Mouse (Mus musculus): ENCODE results near the gene Sec61b. TPM values are rescaled to one million over a fixed set of nuclear protein-coding genes. Genes with fewer than 3 reads are reported as not detected.
A peak's percentile ranks its signal among the peaks of the same experiment; 100 is the strongest.

The Sec61b gene
- polyA plus RNA-seq, 1 experiment from 2014 or later = 441 TPM

- no peak overlapping the region for H3K4me3 ChIP-seq (replicated peaks)
- no peak for ATAC-seq (ENCODE audit: insufficient number of reproducible peaks, insufficient read depth, low FRiP score, low TSS enrichment, low read depth)
- no peak overlapping the region for H3K9ac ChIP-seq (replicated peaks)
- H3K27ac ChIP-seq = no peak overlapping the region
- WGBS = 85% methylated on average over 11 of the region's 11 CpGs
- no peaks in the 10 kb centered on the region for H3K36me3 ChIP-seq
- peaks cover 24% of the 10 kb centered on the region; the same call in 1 of the 2 replicates for H3K27me3 ChIP-seq
- no peak overlapping the region for H3K4me2 ChIP-seq
- H3K9me3 ChIP-seq = no peaks in the 10 kb centered on the region
- H3K4me1 ChIP-seq (replicated peaks) = peaks cover 19% of the 10 kb centered on the region
These were observed 33.5 kb upstream of the Sec61b start for GRCm38 (mm10) chr4:47440951-47441350.

- 84% methylated on average over 3 of the region's 3 CpGs for WGBS
- ATAC-seq (ENCODE audit: insufficient number of reproducible peaks, insufficient read depth, low FRiP score, low TSS enrichment, low read depth) = no peak
- no peaks in the 10 kb centered on the region for H3K9me3 ChIP-seq
- H3K4me1 ChIP-seq (replicated peaks) = 0 out of 2 replicates have a peak, but pooled peaks cover 4% of the 10 kb centered on the region
- no peak overlapping the region for H3K4me2 ChIP-seq
- H3K9ac ChIP-seq (replicated peaks) = no peak overlapping the region
- H3K27me3 ChIP-seq = peaks cover 11% of the 10 kb centered on the region; the same call in 1 of the 2 replicates
- no peak overlapping the region for H3K4me3 ChIP-seq (replicated peaks)
- no peaks in the 10 kb centered on the region for H3K36me3 ChIP-seq
- H3K27ac ChIP-seq = no peak overlapping the region
These were observed 25.9 kb upstream of the Sec61b start for GRCm38 (mm10) chr4:47448526-47448925.

- no peaks in the 10 kb centered on the region for H3K36me3 ChIP-seq
- H3K4me2 ChIP-seq = no peak overlapping the region
- no peak for ATAC-seq (ENCODE audit: insufficient number of reproducible peaks, insufficient read depth, low FRiP score, low TSS enrichment, low read depth)
- H3K27ac ChIP-seq = no peak overlapping the region
- WGBS = 54% methylated on average over 5 of the region's 5 CpGs
- H3K4me3 ChIP-seq (replicated peaks) = no peak overlapping the region
- H3K27me3 ChIP-seq = peaks cover 11% of the 10 kb centered on the region; the same call in 1 of the 2 replicates
- H3K9me3 ChIP-seq = no peaks in the 10 kb centered on the region
- H3K9ac ChIP-seq (replicated peaks) = no peak overlapping the region
- H3K4me1 ChIP-seq (replicated peaks) = 0 out of 2 replicates have a peak, but pooled peaks cover 4% of the 10 kb centered on the region
These were observed 25.3 kb upstream of the Sec61b start for GRCm38 (mm10) chr4:47449116-47449515.

GRCm38 (mm10) chr4:47449586-47450522 is 24.6 kb upstream of the Sec61b start:
- Histone ChIP-seq H3K4me1 (replicated peaks) (0 out of 2 replicates have a peak, but pooled peaks cover 4% of the 10 kb centered on the region), H3K36me3 (no peaks in the 10 kb centered on the region), H3K9ac (replicated peaks) (no peak overlapping the region), H3K4me2 (no peak overlapping the region), H3K27me3 (peaks cover 11% of the 10 kb centered on the region; the same call in 1 of the 2 replicates), H3K4me3 (replicated peaks) (no peak overlapping the region), H3K27ac (no peak overlapping the region), H3K9me3 (no peaks in the 10 kb centered on the region)
- WGBS = 34% methylated on average over 18 of the region's 18 CpGs
- no peak for ATAC-seq (ENCODE audit: insufficient number of reproducible peaks, insufficient read depth, low FRiP score, low TSS enrichment, low read depth)

- Histone ChIP-seq H3K27me3 (no peaks in the 10 kb centered on the region), H3K4me3 (replicated peaks) (no peak overlapping the region), H3K4me1 (replicated peaks) (no peaks in the 10 kb centered on the region), H3K4me2 (no peak overlapping the region), H3K9ac (replicated peaks) (no peak overlapping the region), H3K36me3 (peaks cover 62% of the 10 kb centered on the region), H3K9me3 (peaks cover 20% of the 10 kb centered on the region; the same call in 1 of the 2 replicates), H3K27ac (no peak overlapping the region)
- ATAC-seq (ENCODE audit: insufficient number of reproducible peaks, insufficient read depth, low FRiP score, low TSS enrichment, low read depth) = no peak
- WGBS = 81% methylated on average over 2 of the region's 2 CpGs
These were observed 7.3 kb upstream of the Sec61b start for GRCm38 (mm10) chr4:47467196-47467595.

- peak overlapping the region; percentile 73 for H3K4me2 ChIP-seq
- peak overlapping the region; percentile 98 for H3K27ac ChIP-seq
- H3K4me3 ChIP-seq (replicated peaks) = peak overlapping the region; percentile 76
- peaks cover 9% of the 10 kb centered on the region; the same call in 1 of the 2 replicates for H3K9me3 ChIP-seq
- peaks cover 60% of the 10 kb centered on the region for H3K36me3 ChIP-seq
- H3K4me1 ChIP-seq (replicated peaks) = peaks cover 21% of the 10 kb centered on the region
- ATAC-seq (ENCODE audit: insufficient number of reproducible peaks, insufficient read depth, low FRiP score, low TSS enrichment, low read depth) = no peak
- WGBS = 2% methylated on average over 12 of the region's 14 CpGs
- H3K9ac ChIP-seq (replicated peaks) = peak overlapping the region; percentile 84
- no peaks in the 10 kb centered on the region for H3K27me3 ChIP-seq
These were observed 881 bp upstream of the Sec61b start for GRCm38 (mm10) chr4:47473586-47473967.

- H3K27me3 ChIP-seq = no peaks in the 10 kb centered on the region
- peaks cover 59% of the 10 kb centered on the region for H3K36me3 ChIP-seq
- H3K4me1 ChIP-seq (replicated peaks) = peaks cover 21% of the 10 kb centered on the region
- peak overlapping the region; percentile 84 for H3K9ac ChIP-seq (replicated peaks)
- peak overlapping the region; percentile 76 for H3K4me3 ChIP-seq (replicated peaks)
- no peak for ATAC-seq (ENCODE audit: insufficient number of reproducible peaks, insufficient read depth, low FRiP score, low TSS enrichment, low read depth)
- WGBS = 13% methylated on average over 31 of the region's 31 CpGs
- H3K27ac ChIP-seq = peak overlapping the region; percentile 98
- H3K9me3 ChIP-seq = 0 out of 2 replicates have a peak, but pooled peaks cover 4% of the 10 kb centered on the region
- H3K4me2 ChIP-seq = peak overlapping the region; percentile 73
These were observed 529 bp downstream of the Sec61b start for GRCm38 (mm10) chr4:47474730-47475643.

GRCm38 (mm10) chr4:47477539-47477938 is 3.1 kb downstream of the Sec61b start:
- Histone ChIP-seq H3K27me3 (no peaks in the 10 kb centered on the region), H3K27ac (no peak overlapping the region), H3K36me3 (peaks cover 59% of the 10 kb centered on the region), H3K4me1 (replicated peaks) (peaks cover 21% of the 10 kb centered on the region), H3K9me3 (no peaks in the 10 kb centered on the region), H3K4me3 (replicated peaks) (no peak overlapping the region), H3K9ac (replicated peaks) (no peak overlapping the region), H3K4me2 (no peak overlapping the region)
- no peak for ATAC-seq (ENCODE audit: insufficient number of reproducible peaks, insufficient read depth, low FRiP score, low TSS enrichment, low read depth)
- WGBS = 92% methylated on average over 6 of the region's 6 CpGs

GRCm38 (mm10) chr4:47480095-47480494 is 5.6 kb downstream of the Sec61b start:
- peaks cover 76% of the 10 kb centered on the region for H3K36me3 ChIP-seq
- no peak overlapping the region for H3K27ac ChIP-seq
- WGBS = 90% methylated on average over 13 of the region's 13 CpGs
- H3K4me3 ChIP-seq (replicated peaks) = no peak overlapping the region
- H3K9me3 ChIP-seq = no peaks in the 10 kb centered on the region
- no peak overlapping the region for H3K9ac ChIP-seq (replicated peaks)
- H3K27me3 ChIP-seq = no peaks in the 10 kb centered on the region
- no peak overlapping the region for H3K4me2 ChIP-seq
- H3K4me1 ChIP-seq (replicated peaks) = peaks cover 13% of the 10 kb centered on the region
- ATAC-seq (ENCODE audit: insufficient number of reproducible peaks, insufficient read depth, low FRiP score, low TSS enrichment, low read depth) = no peak

- Histone ChIP-seq H3K9ac (replicated peaks) (no peak overlapping the region), H3K27me3 (no peaks in the 10 kb centered on the region), H3K9me3 (no peaks in the 10 kb centered on the region), H3K36me3 (peaks cover 76% of the 10 kb centered on the region), H3K4me2 (no peak overlapping the region), H3K27ac (no peak overlapping the region), H3K4me1 (replicated peaks) (peaks cover 9% of the 10 kb centered on the region), H3K4me3 (replicated peaks) (no peak overlapping the region)
- no peak for ATAC-seq (ENCODE audit: insufficient number of reproducible peaks, insufficient read depth, low FRiP score, low TSS enrichment, low read depth)
- 92% methylated on average over 9 of the region's 9 CpGs for WGBS
These were observed 6.1 kb downstream of the Sec61b start for GRCm38 (mm10) chr4:47480576-47480975.

GRCm38 (mm10) chr4:47491243-47491642 is 16.8 kb downstream of the Sec61b start:
- H3K4me1 ChIP-seq (replicated peaks) = peaks cover 36% of the 10 kb centered on the region
- H3K27me3 ChIP-seq = peaks cover 13% of the 10 kb centered on the region; the same call in 1 of the 2 replicates
- no peaks in the 10 kb centered on the region for H3K9me3 ChIP-seq
- no peak overlapping the region for H3K9ac ChIP-seq (replicated peaks)
- no peaks in the 10 kb centered on the region for H3K36me3 ChIP-seq
- WGBS = 78% methylated on average over 6 of the region's 6 CpGs
- ATAC-seq (ENCODE audit: insufficient number of reproducible peaks, insufficient read depth, low FRiP score, low TSS enrichment, low read depth) = no peak
- no peak overlapping the region for H3K4me2 ChIP-seq
- H3K27ac ChIP-seq = no peak overlapping the region
- no peak overlapping the region for H3K4me3 ChIP-seq (replicated peaks)

All from limb, embryonic 12.5 days (tissue).